ENCODE assay signal across 8 mouse cellular contexts in the genomic region with DNA sequence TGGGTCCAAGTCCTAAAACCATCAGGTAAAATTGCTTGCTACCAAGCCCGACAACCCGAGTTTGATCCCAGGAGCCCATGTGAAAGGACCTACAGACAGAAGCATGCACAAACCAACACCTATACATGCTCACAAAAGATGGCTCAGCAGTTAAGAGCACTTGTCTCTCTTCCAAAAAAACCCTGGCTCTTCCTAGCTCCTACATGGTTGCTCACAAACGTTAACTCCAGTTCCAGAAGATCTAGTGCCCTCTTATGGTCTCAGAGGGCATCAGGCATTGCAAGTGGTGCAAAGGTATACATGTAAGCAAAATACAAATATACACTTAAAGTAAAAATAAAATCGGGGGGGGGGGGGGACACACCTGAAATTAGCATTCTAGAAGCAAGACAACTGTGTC. TPM values are rescaled to one million over a fixed set of nuclear protein-coding genes. Genes with fewer than 3 reads are reported as not detected.
DNase-seq lines count a peak whose midpoint lies in the region; ATAC-seq and TF ChIP-seq lines count a peak whose summit lies in the region.

No protein-coding gene starts in this region.

- H3K4me1 ChIP-seq in intestine, embryonic 14.5 days (replicated peaks; ENCODE audit: control insufficient read depth, insufficient read depth, low read length) = peaks cover 29% of the 10 kb centered on the region
- H3K4me1 ChIP-seq in neural tube, embryonic 15.5 days = peaks cover 35% of the 10 kb centered on the region

- no peaks in the 10 kb centered on the region for H3K9me3 ChIP-seq in intestine, embryonic 14.5 days (ENCODE audit: control insufficient read depth, low read length)
- H3K9me3 ChIP-seq in neural tube, embryonic 15.5 days (replicated peaks) = no peaks in the 10 kb centered on the region

- H3K27ac ChIP-seq in layer of hippocampus, adult 2 months = no peak overlapping the region
- H3K27ac ChIP-seq in intestine, embryonic 14.5 days (ENCODE audit: low read depth) = no peak overlapping the region
- no peak overlapping the region for H3K27ac ChIP-seq in neural tube, embryonic 15.5 days (replicated peaks)

- H3K4me2 ChIP-seq in intestine, embryonic 14.5 days (ENCODE audit: low read length) = peak overlapping the region; percentile 67
- peak overlapping the region; percentile 89 for H3K4me2 ChIP-seq in neural tube, embryonic 15.5 days

- no peak for ATAC-seq in intestine, embryonic 14.5 days (replicated peaks; ENCODE audit: low FRiP score, low TSS enrichment, low read depth)
- no peak for ATAC-seq in neural tube, embryonic 15.5 days (ENCODE audit: low FRiP score)

- peaks cover 26% of the 10 kb centered on the region for H3K36me3 ChIP-seq in intestine, embryonic 14.5 days (ENCODE audit: control insufficient read depth, insufficient read depth, low read length)
- peaks cover 22% of the 10 kb centered on the region for H3K36me3 ChIP-seq in neural tube, embryonic 15.5 days

- no peak for DNase-seq in layer of hippocampus, adult 2 months (ENCODE audit: low spot score in 2 of 2)
- DNase-seq in layer of hippocampus, postnatal 14 days (ENCODE audit: low spot score in 2 of 2) = no peak
- peak; percentile 19 for DNase-seq in c-Kit-positive CD71-negative TER-119-negative erythroid progenitor cells, embryonic 14.5 days (ENCODE audit: low read depth)
- no peak for DNase-seq in intestine, embryonic 14.5 days (ENCODE audit: low spot score)
- no peak for DNase-seq in frontal cortex, postnatal 36 days (ENCODE audit: low spot score in 2 of 2)
- DNase-seq in spleen, adult 12 weeks (ENCODE audit: low spot score) = no peak
- no peak for DNase-seq in layer of hippocampus, adult 9-11 months

- H3K27me3 ChIP-seq in intestine, embryonic 14.5 days (replicated peaks; ENCODE audit: control insufficient read depth, insufficient read depth, low read length) = no peaks in the 10 kb centered on the region
- H3K27me3 ChIP-seq in neural tube, embryonic 15.5 days (replicated peaks) = no peaks in the 10 kb centered on the region

- H3K4me3 ChIP-seq in layer of hippocampus, adult 2 months = peak overlapping the region; percentile 86
- peak overlapping the region; percentile 66; the same call in 1 of the 2 replicates for H3K4me3 ChIP-seq in intestine, embryonic 14.5 days (ENCODE audit: low read depth, low read length)
- no peak overlapping the region for H3K4me3 ChIP-seq in neural tube, embryonic 15.5 days (replicated peaks)

- 50% methylated on average over 4 of the region's 4 CpGs for WGBS in intestine, embryonic 14.5 days
- 60% methylated on average over 4 of the region's 4 CpGs for WGBS in neural tube, embryonic 15.5 days

- no peak overlapping the region for H3K9ac ChIP-seq in intestine, embryonic 14.5 days (ENCODE audit: low read length)
- no peak overlapping the region for H3K9ac ChIP-seq in neural tube, embryonic 15.5 days (replicated peaks)

- peak; percentile 59 for TF ChIP-seq CTCF in layer of hippocampus, adult 2 months (conservative IDR thresholded peaks at IDR 0.05)

RNA-seq across cellular contexts. Expression of gene Uqcrh, which starts 1.7 kb away (rescaled TPM):
- total RNA-seq in layer of hippocampus, adult 2 months (2021) = 100 to 1,000 TPM; 361 to 383 TPM
- 100 to 1,000 TPM; 428 to 464 TPM for total RNA-seq in layer of hippocampus, postnatal 14 days (2021)
- 595 and 617 TPM in 2 replicates for polyA plus RNA-seq in intestine, embryonic 14.5 days (2014; fragmentation: Nextera tagmentation; extraction: Ambion mirVana)
- 499 and 535 TPM in 2 replicates for polyA plus RNA-seq in neural tube, embryonic 15.5 days (2015; fragmentation: Nextera tagmentation; extraction: Ambion mirVana)

RNA-seq across cellular contexts. Expression of gene Lrrc41, which starts 1.9 kb away (rescaled TPM):
- total RNA-seq in layer of hippocampus, adult 2 months (2021) = 10 to 100 TPM; 42.8 to 46.4 TPM
- 10 to 100 TPM; 46.9 to 49.4 TPM for total RNA-seq in layer of hippocampus, postnatal 14 days (2021)
- 73.4 and 78.9 TPM in 2 replicates for polyA plus RNA-seq in intestine, embryonic 14.5 days (2014; fragmentation: Nextera tagmentation; extraction: Ambion mirVana)
- polyA plus RNA-seq in neural tube, embryonic 15.5 days (2015; fragmentation: Nextera tagmentation; extraction: Ambion mirVana) = 70.9 and 73.3 TPM in 2 replicates

RNA-seq across cellular contexts. Expression of gene Nsun4, which starts 19.5 kb away (rescaled TPM):
- total RNA-seq in layer of hippocampus, adult 2 months (2021) = 10 to 100 TPM in 1 of 2 experiments, 1 to 10 TPM in 1; 9.9 to 10.0 TPM
- 10 to 100 TPM in 1 of 2 experiments, 1 to 10 TPM in 1; 9.0 to 10.8 TPM for total RNA-seq in layer of hippocampus, postnatal 14 days (2021)
- polyA plus RNA-seq in intestine, embryonic 14.5 days (2014; fragmentation: Nextera tagmentation; extraction: Ambion mirVana) = 21.6 and 22.4 TPM in 2 replicates
- 13.1 and 13.5 TPM in 2 replicates for polyA plus RNA-seq in neural tube, embryonic 15.5 days (2015; fragmentation: Nextera tagmentation; extraction: Ambion mirVana)

RNA-seq across cellular contexts. Expression of gene Rad54l, which starts 50.3 kb away (rescaled TPM):
- total RNA-seq in layer of hippocampus, adult 2 months (2021) = under 1 TPM; 0.64 to 0.91 TPM
- 1 to 10 TPM; 1.2 TPM for total RNA-seq in layer of hippocampus, postnatal 14 days (2021)
- polyA plus RNA-seq in intestine, embryonic 14.5 days (2014; fragmentation: Nextera tagmentation; extraction: Ambion mirVana) = 33.0 and 36.5 TPM in 2 replicates
- polyA plus RNA-seq in neural tube, embryonic 15.5 days (2015; fragmentation: Nextera tagmentation; extraction: Ambion mirVana) = 5.6 and 11.5 TPM in 2 replicates

RNA-seq across cellular contexts. Expression of gene Pomgnt1, which starts 50.5 kb away (rescaled TPM):
- total RNA-seq in layer of hippocampus, adult 2 months (2021) = 10 to 100 TPM; 69.2 to 77.9 TPM
- 10 to 100 TPM; 71.8 to 72.1 TPM for total RNA-seq in layer of hippocampus, postnatal 14 days (2021)
- 53.7 and 57.4 TPM in 2 replicates for polyA plus RNA-seq in intestine, embryonic 14.5 days (2014; fragmentation: Nextera tagmentation; extraction: Ambion mirVana)
- 66.9 and 67.2 TPM in 2 replicates for polyA plus RNA-seq in neural tube, embryonic 15.5 days (2015; fragmentation: Nextera tagmentation; extraction: Ambion mirVana)
